Mouse (Mus musculus) heart, embryonic 13.5 days (tissue): Measurements from ENCODE around the gene Med1. TPM values are rescaled to one million over a fixed set of nuclear protein-coding genes. Genes with fewer than 3 reads are reported as not detected.
"Not testable (repeated sequence)": the region's sequence is repeated elsewhere in the genome, so short reads cannot be mapped to it uniquely, and the experiment has no call there.

Source experiments
- ATAC-seq: fragments of 200-750 bp; cut with Nextera tagmentation; 2 replicates; pipeline ENCODE4 v1.8.0; 2017; ENCODE audit warnings: moderate TSS enrichment; ENCODE audit not compliant: insufficient number of reproducible peaks, low FRiP score, low TSS enrichment; ENCODE audit errors: extremely low read depth
- H3K27ac ChIP-seq: fragments of 300-500 bp; sonication (generic); replicated peaks from 2 replicates; pipeline ENCODE4 v1.5.1; 2015; ENCODE audit warnings: moderate library complexity, mild to moderate bottlenecking, inconsistent platforms
- H3K27me3 ChIP-seq: fragments of 300-500 bp; sonication (generic); replicated peaks from 2 replicates; pipeline ENCODE4 v1.6.1; 2015; ENCODE audit warnings: mild to moderate bottlenecking, inconsistent platforms
- H3K36me3 ChIP-seq: fragments of 300-500 bp; sonication (generic); 2 replicates; pipeline ENCODE4 v1.6.1; 2015; ENCODE audit warnings: mild to moderate bottlenecking, inconsistent platforms
- H3K4me1 ChIP-seq: fragments of 300-500 bp; sonication (generic); 2 replicates; pipeline ENCODE4 v1.6.1; 2015; ENCODE audit warnings: inconsistent platforms
- H3K4me2 ChIP-seq: fragments of 300-500 bp; sonication (generic); 2 replicates; pipeline ENCODE4 v1.6.1; 2015; ENCODE audit warnings: inconsistent platforms, mild to moderate bottlenecking, moderate library complexity
- H3K4me3 ChIP-seq: fragments of 300-500 bp; sonication (generic); 2 replicates; pipeline ENCODE4 v1.5.1; 2015; ENCODE audit warnings: moderate library complexity, mild to moderate bottlenecking, inconsistent platforms
- H3K9ac ChIP-seq: fragments of 300-500 bp; sonication (generic); 2 replicates; pipeline ENCODE4 v1.6.1; 2015; ENCODE audit warnings: inconsistent platforms, mild to moderate bottlenecking, moderate library complexity
- H3K9me3 ChIP-seq: fragments of 300-500 bp; sonication (generic); 2 replicates; pipeline ENCODE4 v1.6.1; 2016; ENCODE audit warnings: inconsistent platforms
- WGBS: fragments of 180-500 bp; shearing (Covaris S2); methylation state at CpG from one replicate; pipeline ENCODE4 v1.1.7; 2015; ENCODE audit warnings: mixed read lengths; 5-methylcytosine and 5-hydroxymethylcytosine counted together
- polyA plus RNA-seq: library from polyadenylated mRNA; unstranded; fragments of >200 nt; fragmentation: Nextera tagmentation; extraction: Ambion mirVana; gene quantifications from 2 replicates; pipeline ENCODE4 v1.2.1, GENCODE M21; 2015

Gene Med1
- polyA plus RNA-seq = 38.1 and 38.5 TPM in 2 replicates

GRCm38 (mm10) chr11:98192901-98193805 is at the start of gene Med1:
TSS of gene Med1 (minus strand) at chr11:98193293.
- peak within 1 kb of the TSS; percentile 95 for H3K27ac ChIP-seq
- ATAC-seq = peak; percentile 85
- H3K4me1 ChIP-seq = peaks cover 21% of the 10 kb centered on the region
- peak within 1 kb of the TSS; percentile 95 for H3K9ac ChIP-seq
- WGBS = under 1% methylated on average over 53 of the region's 53 CpGs
- H3K36me3 ChIP-seq = peaks cover 20% of the 10 kb centered on the region
- H3K4me3 ChIP-seq = peak within 1 kb of the TSS; percentile 92
- no peaks in the 10 kb centered on the region for H3K9me3 ChIP-seq
- peak within 1 kb of the TSS; percentile 91 for H3K4me2 ChIP-seq
- 0 out of 2 replicates have a peak, but pooled peaks cover 3% of the 10 kb centered on the region for H3K27me3 ChIP-seq

GRCm38 (mm10) chr11:98238995-98239394 is 45.9 kb upstream of the Med1 start:
- 95% methylated on average over 3 of the region's 3 CpGs for WGBS
- ATAC-seq = no peak
- no peak overlapping the region for H3K4me2 ChIP-seq
- H3K9ac ChIP-seq = no peak overlapping the region
- H3K27ac ChIP-seq = no peak overlapping the region
- H3K4me3 ChIP-seq = no peak overlapping the region
- no peaks in the 10 kb centered on the region for H3K4me1 ChIP-seq
- no peaks in the 10 kb centered on the region for H3K27me3 ChIP-seq
- H3K36me3 ChIP-seq = peaks cover 87% of the 10 kb centered on the region
- no peaks in the 10 kb centered on the region for H3K9me3 ChIP-seq

GRCm38 (mm10) chr11:98238416-98238815 is 45.3 kb upstream of the Med1 start:
- no peaks in the 10 kb centered on the region for H3K27me3 ChIP-seq
- H3K9ac ChIP-seq = no peak overlapping the region
- no peak overlapping the region for H3K4me3 ChIP-seq
- H3K9me3 ChIP-seq = no peaks in the 10 kb centered on the region
- H3K27ac ChIP-seq = no peak overlapping the region
- no peaks in the 10 kb centered on the region for H3K4me1 ChIP-seq
- WGBS = 79% methylated on average over 3 of the region's 3 CpGs
- no peak for ATAC-seq
- no peak overlapping the region for H3K4me2 ChIP-seq
- peaks cover 86% of the 10 kb centered on the region for H3K36me3 ChIP-seq

- no peak overlapping the region for H3K9ac ChIP-seq
- H3K4me3 ChIP-seq = no peak overlapping the region
- WGBS = 96% methylated on average over 1 of the region's 1 CpGs
- peaks cover 89% of the 10 kb centered on the region for H3K36me3 ChIP-seq
- H3K27me3 ChIP-seq = no peaks in the 10 kb centered on the region
- no peak overlapping the region for H3K27ac ChIP-seq
- no peaks in the 10 kb centered on the region for H3K9me3 ChIP-seq
- no peak overlapping the region for H3K4me2 ChIP-seq
- ATAC-seq = no peak
- H3K4me1 ChIP-seq = no peaks in the 10 kb centered on the region
Observed at GRCm38 (mm10) chr11:98226349-98226748, 33.3 kb upstream of the Med1 start.

DNA sequence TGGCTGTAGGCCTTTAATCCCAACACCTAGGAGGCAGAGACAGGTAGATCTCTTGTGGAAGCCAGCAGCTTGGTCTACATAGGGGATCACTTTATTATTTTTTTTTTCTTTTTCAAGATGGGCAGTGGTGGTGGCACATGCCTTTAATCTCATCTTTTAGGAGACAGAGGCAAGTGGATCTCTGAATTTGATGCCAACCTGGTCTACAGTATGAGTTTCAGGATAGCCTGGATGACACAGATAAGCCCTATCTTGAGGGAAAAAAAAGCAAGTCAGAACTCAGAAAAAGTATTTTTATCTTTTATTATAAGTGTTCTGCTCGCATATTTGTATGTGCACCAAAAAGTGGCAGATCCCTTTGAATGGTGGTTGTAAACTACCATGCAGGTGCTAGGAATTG is 20.2 kb upstream of the Med1 start:
- Histone ChIP-seq H3K27me3 (no peaks in the 10 kb centered on the region), H3K4me1 (peaks cover 9% of the 10 kb centered on the region), H3K4me3 (no peak overlapping the region), H3K4me2 (no peak overlapping the region), H3K27ac (no peak overlapping the region), H3K36me3 (peaks cover 89% of the 10 kb centered on the region), H3K9ac (no peak overlapping the region), H3K9me3 (no peaks in the 10 kb centered on the region)
- 78% methylated on average over 1 of the region's 1 CpGs for WGBS
- ATAC-seq = no peak

- not testable (repeated sequence) for H3K4me2 ChIP-seq, H3K9ac ChIP-seq, H3K27me3 ChIP-seq, H3K4me3 ChIP-seq, ATAC-seq, H3K27ac ChIP-seq, H3K9me3 ChIP-seq
- WGBS = 92% methylated on average over 4 of the region's 5 CpGs
- Histone ChIP-seq H3K36me3 (peaks cover 80% of the 10 kb centered on the region), H3K4me1 (peaks cover 15% of the 10 kb centered on the region)
Observed at GRCm38 (mm10) chr11:98209661-98210060, 16.6 kb upstream of the Med1 start.

DNA sequence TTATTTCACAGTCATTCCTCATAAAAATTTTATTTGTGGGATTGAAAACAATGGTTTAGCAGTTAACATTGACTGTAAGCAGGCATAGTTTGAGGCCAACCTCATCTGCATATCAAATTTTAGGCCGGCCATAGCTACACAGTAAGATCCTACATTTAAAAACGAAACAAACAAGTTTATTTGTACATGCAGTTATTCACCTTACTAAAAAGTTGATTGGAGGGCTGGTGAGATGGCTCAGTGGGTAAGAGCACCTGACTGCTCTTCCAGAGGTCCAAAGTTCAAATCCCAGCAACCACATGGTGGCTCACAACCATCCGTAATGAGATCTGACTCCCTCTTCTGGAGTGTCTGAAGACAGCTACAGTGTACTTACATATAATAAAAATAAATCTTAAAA is 13.2 kb upstream of the Med1 start:
- not testable (repeated sequence) for H3K27me3 ChIP-seq, H3K27ac ChIP-seq, ATAC-seq, H3K9me3 ChIP-seq, H3K9ac ChIP-seq
- H3K4me2 ChIP-seq = peak overlapping the region; percentile 87
- peak overlapping the region; percentile 97 for H3K4me3 ChIP-seq
- H3K36me3 ChIP-seq = peaks cover 48% of the 10 kb centered on the region
- WGBS = 86% methylated on average over 3 of the region's 3 CpGs
- peaks cover 19% of the 10 kb centered on the region for H3K4me1 ChIP-seq

DNA sequence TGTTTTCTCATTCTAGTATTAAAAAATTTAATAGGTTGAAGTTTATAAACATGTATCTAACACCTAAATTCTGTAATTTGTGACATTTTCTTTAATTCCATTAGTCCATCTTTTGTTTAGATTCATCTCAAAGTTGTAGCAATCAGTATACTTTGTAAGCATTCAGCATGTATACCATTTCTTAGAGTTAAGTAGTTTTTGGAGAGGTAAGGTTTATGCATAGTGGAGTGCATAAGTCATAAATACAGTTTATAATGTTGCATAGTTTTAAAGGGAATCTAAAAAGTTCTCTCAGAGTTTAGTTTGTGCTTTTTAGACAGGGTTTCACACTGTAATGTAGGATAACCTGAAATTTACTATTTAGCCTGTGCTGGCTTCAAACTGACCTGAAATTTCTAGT is 12.4 kb upstream of the Med1 start:
- H3K4me3 ChIP-seq = peak overlapping the region; percentile 97
- H3K36me3 ChIP-seq = peaks cover 40% of the 10 kb centered on the region
- H3K27me3 ChIP-seq = no peaks in the 10 kb centered on the region
- ATAC-seq = no peak
- no peaks in the 10 kb centered on the region for H3K9me3 ChIP-seq
- H3K27ac ChIP-seq = no peak overlapping the region
- 0 out of 2 replicates have a peak overlapping the region, but pooled peaks have one; percentile 47 for H3K9ac ChIP-seq
- H3K4me2 ChIP-seq = peak overlapping the region; percentile 87
- H3K4me1 ChIP-seq = peaks cover 19% of the 10 kb centered on the region

- Histone ChIP-seq H3K4me3 (peak overlapping the region; percentile 97), H3K9me3 (no peaks in the 10 kb centered on the region), H3K27me3 (no peaks in the 10 kb centered on the region; the same call in 1 of the 2 replicates), H3K9ac (peak overlapping the region; percentile 100), H3K36me3 (peaks cover 26% of the 10 kb centered on the region), H3K4me2 (peak overlapping the region; percentile 87), H3K27ac (peak overlapping the region; percentile 100), H3K4me1 (peaks cover 19% of the 10 kb centered on the region)
- ATAC-seq = no peak
- WGBS = under 1% methylated on average over 16 of the region's 16 CpGs
Observed at GRCm38 (mm10) chr11:98203931-98204421, 10.9 kb upstream of the Med1 start.

GRCm38 (mm10) chr11:98203351-98203911 is 10.3 kb upstream of the Med1 start:
- no peaks in the 10 kb centered on the region for H3K9me3 ChIP-seq
- H3K4me2 ChIP-seq = peak overlapping the region; percentile 87
- H3K9ac ChIP-seq = peak overlapping the region; percentile 100
- H3K36me3 ChIP-seq = peaks cover 21% of the 10 kb centered on the region
- under 1% methylated on average over 37 of the region's 37 CpGs for WGBS
- no peaks in the 10 kb centered on the region; the same call in 1 of the 2 replicates for H3K27me3 ChIP-seq
- peaks cover 19% of the 10 kb centered on the region for H3K4me1 ChIP-seq
- peak overlapping the region; percentile 97 for H3K4me3 ChIP-seq
- H3K27ac ChIP-seq = peak overlapping the region; percentile 100
- no peak for ATAC-seq

GRCm38 (mm10) chr11:98202641-98203350 is 9.7 kb upstream of the Med1 start, which contains the start of gene Cdk12:
TSS of gene Cdk12 (plus strand) at chr11:98203059.
- H3K36me3 ChIP-seq = peaks cover 14% of the 10 kb centered on the region
- H3K9ac ChIP-seq = peak within 1 kb of the TSS; percentile 100
- H3K4me1 ChIP-seq = peaks cover 19% of the 10 kb centered on the region
- H3K9me3 ChIP-seq = no peaks in the 10 kb centered on the region
- peak; percentile 88 for ATAC-seq
- peak within 1 kb of the TSS; percentile 100 for H3K27ac ChIP-seq
- peak within 1 kb of the TSS; percentile 97 for H3K4me3 ChIP-seq
- under 1% methylated on average over 50 of the region's 63 CpGs for WGBS
- H3K27me3 ChIP-seq = peaks cover under 1% of the 10 kb centered on the region; the same call in 1 of the 2 replicates
- H3K4me2 ChIP-seq = peak within 1 kb of the TSS; percentile 87
